Mouse (Mus musculus) heart, postnatal 0 days (tissue): ENCODE measurements around the gene Anks1b. TPM values are rescaled to one million over a fixed set of nuclear protein-coding genes. Genes with fewer than 3 reads are reported as not detected.
"Not testable (repeated sequence)": the region's sequence is repeated elsewhere in the genome, so short reads cannot be mapped to it uniquely, and the experiment has no call there.

ENCODE experiments used
- ATAC-seq: fragments of 200-750 bp; cut with Nextera tagmentation; 2 replicates; pipeline ENCODE4 v1.8.0; 2017; ENCODE audit warnings: low read depth, moderate number of reproducible peaks, moderate library complexity; ENCODE audit not compliant: insufficient read depth
- DNase-seq: peaks from one replicate; pipeline ENCODE4 v3.0.0-alpha.2; 2016; ENCODE audit warnings: low spot score
- H3K27ac ChIP-seq: fragments of 300-500 bp; sonication (generic); 2 replicates; pipeline ENCODE4 v1.5.1; 2014; ENCODE audit warnings: low read depth, mild to moderate bottlenecking
- H3K27me3 ChIP-seq: fragments of 300-500 bp; sonication (generic); 2 replicates; pipeline ENCODE4 v1.6.1; 2014; ENCODE audit warnings: low read length, mixed read lengths; ENCODE audit not compliant: control insufficient read depth, insufficient read depth
- H3K36me3 ChIP-seq: fragments of 300-500 bp; sonication (generic); replicated peaks from 2 replicates; pipeline ENCODE4 v1.6.1; 2014; ENCODE audit warnings: low read length, mixed read lengths; ENCODE audit not compliant: control insufficient read depth, insufficient read depth
- H3K4me1 ChIP-seq: fragments of 300-500 bp; sonication (generic); 2 replicates; pipeline ENCODE4 v1.6.1; 2014; ENCODE audit warnings: antibody characterized with exemption; ENCODE audit not compliant: control insufficient read depth, insufficient read depth
- H3K4me2 ChIP-seq: fragments of 300-500 bp; sonication (generic); 2 replicates; pipeline ENCODE4 v1.6.1; 2014; ENCODE audit warnings: low read depth, mild to moderate bottlenecking, low read length, moderate library complexity
- H3K4me3 ChIP-seq: fragments of 300-500 bp; sonication (generic); 2 replicates; pipeline ENCODE4 v1.5.1; 2014; ENCODE audit warnings: low read depth, low read length
- H3K9ac ChIP-seq: fragments of 300-500 bp; sonication (generic); replicated peaks from 2 replicates; pipeline ENCODE4 v1.6.1; 2014; ENCODE audit warnings: low read depth, low read length, mixed read lengths
- H3K9me3 ChIP-seq: fragments of 300-500 bp; sonication (generic); replicated peaks from 2 replicates; pipeline ENCODE4 v1.6.1; 2016; ENCODE audit warnings: low read length; ENCODE audit not compliant: control insufficient read depth
- CTCF ChIP-seq: IDR thresholded peaks from 2 replicates; pipeline ENCODE4 v1.5.1; 2016; ENCODE audit warnings: antibody characterized with exemption, control low read depth, low read depth
- EP300 ChIP-seq: IDR thresholded peaks from 2 replicates; pipeline ENCODE4 v1.6.1; 2016; ENCODE audit warnings: antibody characterized with exemption, low read depth
- WGBS: fragments of 180-500 bp; shearing (Covaris S2); extraction: QIAGEN DNeasy Blood & Tissue Kit; methylation state at CpG from one replicate; pipeline ENCODE4 v1.1.7; 2014; 5-methylcytosine and 5-hydroxymethylcytosine counted together
- polyA plus RNA-seq: library from polyadenylated mRNA; unstranded; fragments of >200 nt; fragmentation: Nextera tagmentation; extraction: Ambion mirVana; gene quantifications from 2 replicates; pipeline ENCODE4 v1.2.1, GENCODE M21; 2015
- total RNA-seq: library from RNA; depleted of rRNA; stranded (reverse); fragments of >200 nt; gene quantifications from 2 replicates; pipeline ENCODE4 v1.2.3, GENCODE M21; 2014; ENCODE audit warnings: low replicate concordance

Anks1b gene
- total and polyA plus RNA-seq, 2 experiments from 2014 or later: 0.26 TPM; not detected in 1

GRCm38 (mm10) chr10:90613051-90613450 is 739.7 kb downstream of the Anks1b start:
- H3K36me3 ChIP-seq: no peaks in the 10 kb centered on the region
- H3K9me3 ChIP-seq: no peaks in the 10 kb centered on the region
- H3K27ac ChIP-seq: no peak overlapping the region
- 89% methylated on average over 3 of the region's 3 CpGs for WGBS
- H3K4me2 ChIP-seq: no peak overlapping the region
- no peaks in the 10 kb centered on the region for H3K4me1 ChIP-seq
- H3K27me3 ChIP-seq: no peaks in the 10 kb centered on the region
- DNase-seq (no peak), ATAC-seq (no peak)
- no peak overlapping the region for H3K4me3 ChIP-seq
- TF ChIP-seq CTCF: no peak
- no peak overlapping the region for H3K9ac ChIP-seq

- H3K4me1 ChIP-seq: no peaks in the 10 kb centered on the region
- no peak for DNase-seq
- TF ChIP-seq CTCF: no peak
- no peak for TF ChIP-seq EP300
- 69% methylated on average over 2 of the region's 2 CpGs for WGBS
- no peaks in the 10 kb centered on the region for H3K27me3 ChIP-seq
- no peak overlapping the region for H3K4me3 ChIP-seq
- H3K9me3 ChIP-seq: no peaks in the 10 kb centered on the region
- no peak for ATAC-seq
- no peak overlapping the region for H3K4me2 ChIP-seq
- H3K27ac ChIP-seq: no peak overlapping the region
- H3K9ac ChIP-seq: no peak overlapping the region
- H3K36me3 ChIP-seq: no peaks in the 10 kb centered on the region
Measured at GRCm38 (mm10) chr10:90615196-90615595, 741.9 kb downstream of the Anks1b start.

GRCm38 (mm10) chr10:90616622-90617021 is 743.3 kb downstream of the Anks1b start:
- H3K27ac ChIP-seq: no peak overlapping the region

GRCm38 (mm10) chr10:90617664-90618296 is 744.5 kb downstream of the Anks1b start:
- WGBS: 70% methylated on average over 7 of the region's 7 CpGs
- DNase-seq (no peak), ATAC-seq (no peak)
- Histone ChIP-seq H3K4me1 (no peaks in the 10 kb centered on the region), H3K27ac (no peak overlapping the region), H3K27me3 (no peaks in the 10 kb centered on the region), H3K4me3 (no peak overlapping the region), H3K36me3 (no peaks in the 10 kb centered on the region), H3K9me3 (no peaks in the 10 kb centered on the region), H3K4me2 (no peak overlapping the region), H3K9ac (no peak overlapping the region)
- TF ChIP-seq EP300 (no peak), CTCF (no peak)

More at GRCm38 (mm10) chr10:90616622-90617021, 743.3 kb downstream of the Anks1b start:
- WGBS: 71% methylated on average over 2 of the region's 2 CpGs
- ATAC-seq (no peak), DNase-seq (no peak)
- Histone ChIP-seq H3K36me3 (no peaks in the 10 kb centered on the region), H3K9ac (no peak overlapping the region), H3K4me2 (no peak overlapping the region), H3K4me1 (no peaks in the 10 kb centered on the region), H3K27me3 (no peaks in the 10 kb centered on the region), H3K9me3 (no peaks in the 10 kb centered on the region), H3K4me3 (no peak overlapping the region)
- no peak for TF ChIP-seq CTCF
- TF ChIP-seq EP300: no peak

- no peaks in the 10 kb centered on the region for H3K27me3 ChIP-seq
- DNase-seq (no peak), ATAC-seq (no peak)
- H3K4me3 ChIP-seq: no peak overlapping the region
- TF ChIP-seq EP300 (no peak), CTCF (no peak)
- no peaks in the 10 kb centered on the region for H3K9me3 ChIP-seq
- no peaks in the 10 kb centered on the region for H3K4me1 ChIP-seq
- H3K4me2 ChIP-seq: no peak overlapping the region
- 68% methylated on average over 5 of the region's 5 CpGs for WGBS
- H3K27ac ChIP-seq: no peak overlapping the region
- no peak overlapping the region for H3K9ac ChIP-seq
- H3K36me3 ChIP-seq: no peaks in the 10 kb centered on the region
Measured at GRCm38 (mm10) chr10:90627532-90627931, 754.2 kb downstream of the Anks1b start.

- Histone ChIP-seq H3K27ac (no peak overlapping the region), H3K4me3 (no peak overlapping the region), H3K9ac (no peak overlapping the region), H3K9me3 (no peaks in the 10 kb centered on the region), H3K27me3 (no peaks in the 10 kb centered on the region), H3K4me2 (no peak overlapping the region), H3K36me3 (no peaks in the 10 kb centered on the region), H3K4me1 (no peaks in the 10 kb centered on the region)
- TF ChIP-seq CTCF (no peak), EP300 (no peak)
- DNase-seq: no peak
- 71% methylated on average over 7 of the region's 7 CpGs for WGBS
- no peak for ATAC-seq
Measured at GRCm38 (mm10) chr10:90630099-90630698, 756.9 kb downstream of the Anks1b start.

- H3K27me3 ChIP-seq, H3K9ac ChIP-seq, H3K27ac ChIP-seq, H3K4me2 ChIP-seq, H3K4me3 ChIP-seq, ATAC-seq, H3K36me3 ChIP-seq, DNase-seq, H3K4me1 ChIP-seq, H3K9me3 ChIP-seq: not testable (repeated sequence)
- WGBS: 73% methylated on average over 3 of the region's 3 CpGs
Measured at GRCm38 (mm10) chr10:90630794-90631193, 757.5 kb downstream of the Anks1b start.
